Mouse (Mus musculus) embryo, embryonic 11.5 days (tissue): ENCODE measurements at regions not wholly inside any gene's neighbourhood (a gene's known extent, or its start where the extent isn't known, plus 50 kb on each side); places are given as distances from the start of the nearest gene placed in this dataset.

Source experiments
- DNase-seq: peaks from one replicate; pipeline ENCODE4 v3.0.0-alpha.2; 2012; ENCODE audit warnings: low read depth, low spot score

DNA sequence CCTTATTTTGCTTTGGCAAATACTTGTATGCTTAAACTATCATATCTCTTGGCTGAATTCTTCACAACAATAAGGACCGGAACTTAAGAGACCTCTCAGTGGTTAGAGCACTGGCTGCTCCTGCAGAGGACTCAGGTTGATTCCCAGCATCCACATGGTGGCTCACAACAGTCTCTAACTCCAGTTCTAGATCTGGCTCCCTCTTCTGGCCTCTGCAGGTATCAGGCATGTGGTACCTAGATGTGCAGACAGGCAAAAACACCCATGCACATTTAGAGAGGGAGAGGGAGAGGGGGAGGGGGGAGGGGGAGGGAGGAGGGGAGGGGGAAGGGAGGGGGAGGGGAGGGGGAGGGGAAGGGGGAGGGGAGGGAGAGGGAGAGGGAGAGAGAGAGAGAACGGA, 80.0 kb upstream of the Sfswap start:
- DNase-seq, result no peak

DNA sequence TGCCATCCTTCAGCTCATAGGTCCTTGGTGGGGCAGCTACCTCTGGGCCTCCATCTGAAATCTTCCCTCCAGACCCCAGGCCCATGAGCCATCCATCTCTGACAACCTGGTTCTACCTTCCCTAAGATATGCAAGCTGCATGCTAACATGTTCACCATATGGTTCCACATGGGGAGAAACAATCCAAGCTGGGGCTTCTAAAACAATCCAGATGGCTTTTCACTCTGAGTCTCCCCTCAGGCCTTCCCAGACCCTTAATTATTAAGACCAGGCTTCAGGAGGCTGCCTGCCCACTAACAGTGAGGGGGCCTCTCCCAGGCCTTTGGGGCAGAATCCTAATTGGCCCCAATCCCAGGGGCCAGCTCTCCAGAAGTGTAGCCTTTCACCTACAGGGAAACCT, 71.1 kb upstream of the Sfswap start:
- no peak for DNase-seq

DNA sequence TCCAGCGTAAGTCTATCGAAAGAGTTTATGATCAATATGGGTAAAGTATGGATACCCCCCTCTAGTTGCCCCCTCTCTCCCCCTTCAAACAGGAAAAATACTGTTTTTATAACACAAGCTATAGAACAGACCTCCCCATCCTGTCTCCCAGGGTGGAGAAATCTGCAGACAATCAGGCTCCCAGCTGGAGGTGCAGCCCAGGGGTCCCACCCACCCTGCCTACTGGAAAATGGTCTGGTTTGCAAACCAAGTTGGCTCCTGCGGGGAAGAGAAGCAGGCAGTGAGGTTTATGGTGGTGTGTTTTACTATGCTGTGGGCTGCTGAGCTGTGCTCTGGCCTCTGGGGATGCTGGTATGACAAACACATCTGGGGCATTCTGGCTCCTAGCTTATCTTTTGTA, 70.7 kb upstream of the Sfswap start:
- DNase-seq, result no peak

DNA sequence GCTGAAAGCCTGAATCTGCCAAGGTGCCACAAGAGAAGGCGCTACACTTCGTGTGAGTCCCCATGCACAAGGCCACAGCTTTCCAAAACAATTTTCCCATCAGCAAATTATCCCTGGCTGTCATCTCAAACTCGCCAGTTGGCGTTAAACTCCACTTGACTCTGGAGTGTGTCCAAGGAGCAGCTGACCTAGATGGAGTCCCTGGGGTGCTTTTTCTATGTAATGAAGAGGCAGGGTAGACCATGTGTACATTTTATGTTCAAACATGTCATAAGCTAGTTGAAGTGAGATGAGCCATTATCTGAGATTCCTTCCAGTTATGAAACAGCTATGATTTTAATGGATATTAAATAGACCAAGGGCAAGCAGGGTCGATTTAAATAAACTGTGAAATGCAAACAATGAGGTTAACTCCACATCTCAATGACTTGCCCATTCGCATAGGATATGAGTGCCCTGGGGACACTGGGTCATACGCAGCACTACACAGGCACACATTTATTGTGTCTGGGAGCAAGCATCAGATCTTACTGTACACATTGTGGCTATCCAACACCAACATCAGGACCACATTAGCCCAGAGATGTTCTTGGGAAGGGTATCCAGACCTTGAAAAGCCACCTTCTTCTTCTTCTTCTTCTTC, 51.0 kb upstream of the Sfswap start:
- DNase-seq, result no peak
